Mouse (Mus musculus) small intestine, adult 2 months (tissue): Measurements from ENCODE around the gene Zfp414.

Experiments
- CTCF ChIP-seq: fragments of 200-500 bp; IDR thresholded peaks from 2 replicates; pipeline ENCODE4 v1.5.1; 2012; ENCODE audit warnings: low read depth, mild to moderate bottlenecking, control low read depth, inconsistent platforms, low read length, moderate library complexity, mixed read lengths; ENCODE audit not compliant: insufficient replicate concordance, insufficient read length; ENCODE audit errors: extremely low read depth
- POLR2A ChIP-seq: fragments of 200-500 bp; IDR thresholded peaks from 2 replicates; pipeline ENCODE4 v1.6.1; 2012; ENCODE audit warnings: low read depth, mild to moderate bottlenecking, control low read depth, inconsistent platforms, low read length, moderate library complexity

- TF ChIP-seq POLR2A (no peak), CTCF (no peak)
Measured at GRCm38 (mm10) chr17:33675452-33675851, 46.6 kb downstream of the Zfp414 start.
